Mouse (Mus musculus) forebrain, embryonic 16.5 days (tissue): ENCODE results near the gene Spata9. TPM values are rescaled to one million over a fixed set of nuclear protein-coding genes. Genes with fewer than 3 reads are reported as not detected.

ENCODE experiments used
- ATAC-seq: fragments of 200-750 bp; cut with Nextera tagmentation; 2 replicates; pipeline ENCODE4 v1.8.0; 2017; ENCODE audit warnings: mild to moderate bottlenecking, moderate library complexity
- H3K27ac ChIP-seq: fragments of 300-500 bp; sonication (generic); 2 replicates; pipeline ENCODE4 v1.5.1; 2014; ENCODE audit warnings: low read length, control low read depth
- H3K27me3 ChIP-seq: fragments of 300-500 bp; sonication (generic); replicated peaks from 2 replicates; pipeline ENCODE4 v1.6.1; 2014; ENCODE audit warnings: low read length; ENCODE audit not compliant: control insufficient read depth, insufficient read depth
- H3K36me3 ChIP-seq: fragments of 300-500 bp; sonication (generic); 2 replicates; pipeline ENCODE4 v1.6.1; 2014; ENCODE audit not compliant: control insufficient read depth, insufficient read depth
- H3K4me1 ChIP-seq: fragments of 300-500 bp; sonication (generic); replicated peaks from 2 replicates; pipeline ENCODE4 v1.6.1; 2014; ENCODE audit warnings: low read length; ENCODE audit not compliant: control insufficient read depth, insufficient read depth
- H3K4me2 ChIP-seq: fragments of 300-500 bp; sonication (generic); 2 replicates; pipeline ENCODE4 v1.6.1; 2014; ENCODE audit warnings: mild to moderate bottlenecking, low read length, control low read depth
- H3K4me3 ChIP-seq: fragments of 300-500 bp; sonication (generic); replicated peaks from 2 replicates; pipeline ENCODE4 v1.5.1; 2014; ENCODE audit warnings: mild to moderate bottlenecking, low read length, control low read depth
- H3K9ac ChIP-seq: fragments of 300-500 bp; sonication (generic); replicated peaks from 2 replicates; pipeline ENCODE4 v1.6.1; 2014; ENCODE audit warnings: low read depth, low read length, control low read depth
- H3K9me3 ChIP-seq: fragments of 300-500 bp; sonication (generic); 2 replicates; pipeline ENCODE4 v1.6.1; 2016; ENCODE audit warnings: low read length; ENCODE audit not compliant: control insufficient read depth
- WGBS: fragments of 180-500 bp; shearing (Covaris S2); extraction: QIAGEN DNeasy Blood & Tissue Kit; methylation state at CpG from one replicate; pipeline ENCODE4 v1.1.7; 2014; 5-methylcytosine and 5-hydroxymethylcytosine counted together
- polyA plus RNA-seq: library from polyadenylated mRNA; unstranded; fragments of >200 nt; fragmentation: Nextera tagmentation; extraction: Ambion mirVana; gene quantifications from 2 replicates; pipeline ENCODE4 v1.2.1, GENCODE M21; 2015

Gene Spata9
- polyA plus RNA-seq, 1 experiment from 2014 or later, result 1.8 TPM

GRCm38 (mm10) chr13:75976218-75976617 lies 9.3 kb downstream of the Spata9 start:
- Histone ChIP-seq H3K27ac (no peak overlapping the region), H3K9ac (no peak overlapping the region), H3K27me3 (no peaks in the 10 kb centered on the region), H3K36me3 (no peaks in the 10 kb centered on the region), H3K9me3 (no peaks in the 10 kb centered on the region), H3K4me1 (no peaks in the 10 kb centered on the region), H3K4me2 (no peak overlapping the region), H3K4me3 (no peak overlapping the region)
- no peak for ATAC-seq
- 91% methylated on average over 2 of the region's 2 CpGs for WGBS

DNA sequence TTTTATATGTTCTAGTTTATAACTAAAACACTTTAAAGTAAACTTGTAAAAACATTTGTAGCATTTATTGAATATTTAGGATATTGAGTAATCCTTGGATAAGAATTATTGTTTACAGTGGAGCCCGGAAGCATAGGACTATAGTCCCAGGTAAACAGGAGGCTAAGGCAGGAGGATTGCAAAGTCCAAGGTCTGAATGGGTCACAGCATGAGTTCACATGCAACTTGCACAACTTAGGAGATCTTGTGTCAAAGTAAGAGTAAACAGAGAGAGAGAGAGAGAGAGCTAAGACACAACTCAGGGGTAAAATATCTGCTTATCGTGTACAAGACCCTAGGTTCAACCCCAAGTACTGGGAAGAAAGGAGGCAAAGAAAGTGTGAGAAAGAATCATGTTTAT lies 9.7 kb downstream of the Spata9 start:
- H3K9me3 ChIP-seq, result no peaks in the 10 kb centered on the region
- H3K4me1 ChIP-seq, result no peaks in the 10 kb centered on the region
- no peak overlapping the region for H3K27ac ChIP-seq
- no peak overlapping the region for H3K4me2 ChIP-seq
- H3K36me3 ChIP-seq, result no peaks in the 10 kb centered on the region
- no peaks in the 10 kb centered on the region for H3K27me3 ChIP-seq
- ATAC-seq, result no peak
- H3K9ac ChIP-seq, result no peak overlapping the region
- no peak overlapping the region for H3K4me3 ChIP-seq
- WGBS, result 92% methylated on average over 2 of the region's 2 CpGs

DNA sequence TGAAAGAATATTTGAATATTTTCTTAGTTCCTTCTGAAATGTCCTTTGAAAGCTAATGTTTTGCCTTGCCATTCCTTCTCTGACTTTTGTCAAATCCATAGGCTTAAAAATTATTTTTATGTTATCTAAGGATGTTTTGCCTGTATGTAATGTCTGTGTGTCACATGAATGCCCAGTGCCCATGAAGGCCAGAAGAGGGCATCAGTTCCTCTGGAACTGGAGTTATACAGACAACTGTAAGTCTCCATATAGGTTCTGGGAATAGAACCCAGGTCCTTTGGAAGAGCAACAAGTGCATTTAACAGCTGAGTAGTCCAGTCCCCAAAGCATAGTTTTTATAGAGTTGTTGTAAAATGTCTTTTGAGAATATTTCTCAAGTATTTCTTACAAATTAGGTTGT lies 15.0 kb downstream of the Spata9 start:
- no peaks in the 10 kb centered on the region for H3K27me3 ChIP-seq
- no peaks in the 10 kb centered on the region for H3K36me3 ChIP-seq
- ATAC-seq, result no peak
- H3K4me1 ChIP-seq, result no peaks in the 10 kb centered on the region
- H3K4me3 ChIP-seq, result no peak overlapping the region
- H3K27ac ChIP-seq, result no peak overlapping the region
- no peak overlapping the region for H3K4me2 ChIP-seq
- H3K9me3 ChIP-seq, result no peaks in the 10 kb centered on the region
- H3K9ac ChIP-seq, result no peak overlapping the region

DNA sequence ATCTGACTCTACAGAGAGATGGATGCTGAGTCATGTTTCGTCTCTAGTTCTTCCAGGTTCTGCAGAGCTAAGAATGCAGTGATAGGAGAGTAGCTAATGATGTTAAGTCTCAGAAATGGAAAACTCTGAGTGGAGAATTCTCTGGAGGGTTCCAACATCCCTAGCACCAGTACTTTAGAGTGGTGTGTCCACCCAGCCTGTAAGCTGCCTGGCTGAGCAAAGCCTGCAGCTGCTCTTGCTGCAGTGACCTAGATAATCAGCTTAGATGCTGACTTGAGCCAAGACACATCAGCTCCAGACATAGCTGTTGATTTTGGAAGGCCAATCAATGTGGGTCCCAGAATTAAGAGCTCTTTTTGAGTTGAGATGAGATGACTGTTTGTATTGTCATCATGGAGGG lies 21.1 kb downstream of the Spata9 start:
- no peak for ATAC-seq
- 85% methylated on average over 1 of the region's 1 CpGs for WGBS

GRCm38 (mm10) chr13:75992169-75993028 lies 25.4 kb downstream of the Spata9 start:
- no peak overlapping the region for H3K9ac ChIP-seq
- no peaks in the 10 kb centered on the region for H3K27me3 ChIP-seq
- H3K4me2 ChIP-seq, result no peak overlapping the region; the same call in 1 of the 2 replicates
- no peaks in the 10 kb centered on the region for H3K9me3 ChIP-seq
- no peaks in the 10 kb centered on the region for H3K36me3 ChIP-seq
- 11% methylated on average over 9 of the region's 9 CpGs for WGBS
- ATAC-seq, result peak; percentile 95
- H3K4me3 ChIP-seq, result no peak overlapping the region
- peaks cover 3% of the 10 kb centered on the region for H3K4me1 ChIP-seq
- H3K27ac ChIP-seq, result 0 out of 2 replicates have a peak overlapping the region, but pooled peaks have one; percentile 19

More for the DNA sequence above, 21.1 kb downstream of the Spata9 start:
- Histone ChIP-seq H3K27ac (no peak overlapping the region), H3K9ac (no peak overlapping the region), H3K4me1 (peaks cover 3% of the 10 kb centered on the region), H3K4me2 (no peak overlapping the region), H3K4me3 (no peak overlapping the region), H3K36me3 (no peaks in the 10 kb centered on the region), H3K9me3 (no peaks in the 10 kb centered on the region), H3K27me3 (no peaks in the 10 kb centered on the region)

DNA sequence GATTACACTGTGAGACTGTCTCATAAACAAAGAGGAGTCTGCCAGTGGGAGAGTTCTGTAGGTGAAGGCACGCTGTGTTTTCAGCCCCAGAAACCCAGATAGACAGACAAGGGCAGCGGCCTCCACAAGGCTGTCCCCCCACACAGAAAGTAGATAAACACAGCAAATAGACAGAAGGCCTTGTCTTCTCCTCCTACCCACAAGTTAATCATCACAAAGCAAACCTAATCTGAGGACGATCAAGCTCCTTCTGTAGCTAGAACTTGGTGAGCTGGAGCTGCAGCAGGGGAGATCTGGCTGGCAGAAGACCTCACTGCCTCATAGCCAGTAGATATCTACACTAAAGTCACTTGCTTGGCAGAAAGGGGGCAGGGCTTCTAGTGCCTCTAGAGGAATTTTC lies 36.3 kb downstream of the Spata9 start:
- Histone ChIP-seq H3K27me3 (no peaks in the 10 kb centered on the region), H3K4me3 (no peak overlapping the region), H3K9me3 (no peaks in the 10 kb centered on the region), H3K36me3 (peaks cover 2% of the 10 kb centered on the region; the same call in 1 of the 2 replicates), H3K4me1 (no peaks in the 10 kb centered on the region), H3K9ac (no peak overlapping the region), H3K4me2 (no peak overlapping the region), H3K27ac (no peak overlapping the region)
- WGBS, result 99% methylated on average over 3 of the region's 3 CpGs
- ATAC-seq, result no peak

GRCm38 (mm10) chr13:76014511-76014910 lies 47.6 kb downstream of the Spata9 start:
- ATAC-seq, result no peak
- no peak overlapping the region for H3K27ac ChIP-seq
- H3K4me2 ChIP-seq, result no peak overlapping the region
- peaks cover 5% of the 10 kb centered on the region for H3K4me1 ChIP-seq
- H3K36me3 ChIP-seq, result no peaks in the 10 kb centered on the region
- H3K9me3 ChIP-seq, result no peaks in the 10 kb centered on the region
- H3K4me3 ChIP-seq, result no peak overlapping the region
- H3K9ac ChIP-seq, result no peak overlapping the region
- 84% methylated on average over 2 of the region's 2 CpGs for WGBS
- no peaks in the 10 kb centered on the region for H3K27me3 ChIP-seq

DNA sequence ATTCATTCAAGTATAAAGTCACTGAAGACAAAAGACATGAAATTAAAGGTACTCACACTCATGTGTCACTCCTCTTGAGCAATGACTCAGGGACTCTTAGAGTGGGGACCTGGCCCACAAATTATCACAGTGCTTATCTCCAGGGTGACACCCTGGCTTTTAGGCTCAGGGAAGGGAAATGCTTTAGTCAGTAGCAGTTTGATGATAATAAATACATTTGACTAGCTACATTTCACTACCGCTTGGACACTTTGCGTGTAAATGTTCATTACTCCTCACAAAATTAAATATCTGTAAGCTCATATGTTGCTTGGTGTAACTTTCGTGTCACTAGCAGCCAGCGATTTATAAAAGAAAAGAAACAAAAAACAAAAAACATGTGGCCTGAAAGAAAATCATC lies 50.5 kb downstream of the Spata9 start:
- Histone ChIP-seq H3K27me3 (no peaks in the 10 kb centered on the region), H3K4me2 (peak overlapping the region; percentile 59), H3K9ac (no peak overlapping the region), H3K36me3 (no peaks in the 10 kb centered on the region), H3K4me3 (peak overlapping the region; percentile 54), H3K27ac (peak overlapping the region; percentile 91; the same call in 1 of the 2 replicates), H3K9me3 (no peaks in the 10 kb centered on the region), H3K4me1 (peaks cover 5% of the 10 kb centered on the region)
- no peak for ATAC-seq
- 78% methylated on average over 4 of the region's 4 CpGs for WGBS

- Histone ChIP-seq H3K4me3 (peak within 1 kb of the TSS; percentile 54), H3K27ac (peak within 1 kb of the TSS; percentile 91), H3K36me3 (no peaks in the 10 kb centered on the region), H3K4me2 (peak within 1 kb of the TSS; percentile 59), H3K9ac (peak within 1 kb of the TSS; percentile 76), H3K4me1 (peaks cover 5% of the 10 kb centered on the region), H3K9me3 (no peaks in the 10 kb centered on the region), H3K27me3 (no peaks in the 10 kb centered on the region)
- under 1% methylated on average over 50 of the region's 50 CpGs for WGBS
- peak; percentile 99 for ATAC-seq
Observed at GRCm38 (mm10) chr13:76017974-76018843, 51.3 kb downstream of the Spata9 start, which contains the start of gene Rfesd. Gene Rfesd (minus strand): TSS chr13:76018719.
